Mouse (Mus musculus): Measurements from ENCODE around the gene Dnm3. TPM values are rescaled to one million over a fixed set of nuclear protein-coding genes. Genes with fewer than 3 reads are reported as not detected.

Gene Dnm3
- polyA plus RNA-seq, 1 experiment from 2014 or later, result 30.4 TPM

DNA sequence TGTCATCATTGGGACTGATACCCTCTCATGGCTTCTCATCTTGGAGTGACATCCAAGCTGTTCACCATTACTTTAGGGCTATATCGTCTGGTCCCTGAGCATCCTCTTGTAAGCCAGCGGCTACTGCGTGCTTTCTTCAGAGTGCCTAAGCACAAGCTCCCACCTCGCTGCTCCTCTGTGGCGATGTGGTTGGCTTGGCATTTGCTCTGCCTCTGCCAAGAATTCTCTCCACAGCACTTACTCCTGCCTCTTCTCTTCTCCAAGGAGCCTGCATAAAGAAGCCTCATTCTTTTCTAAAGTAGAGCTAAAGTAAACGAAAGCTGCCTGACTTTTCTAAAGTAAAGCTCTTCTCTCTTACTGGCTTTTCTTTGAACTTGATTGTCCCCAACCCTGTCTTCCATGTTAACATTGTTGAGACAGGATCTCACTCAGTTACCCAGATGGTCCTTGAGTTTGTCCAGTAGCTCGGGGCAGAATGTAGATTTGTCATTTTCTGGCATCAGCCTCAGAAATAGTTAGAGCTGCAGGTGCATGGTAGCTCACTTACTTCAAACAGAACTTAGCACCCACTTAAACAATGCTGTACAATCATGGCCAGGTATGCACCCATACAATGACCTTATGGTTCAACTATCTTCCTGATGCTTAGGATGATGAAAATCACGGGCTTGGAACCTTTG, 396.0 kb downstream of the Dnm3 start:
- H3K27me3 ChIP-seq, result no peaks in the 10 kb centered on the region
- no peak overlapping the region for H3K9ac ChIP-seq (replicated peaks)
- no peaks in the 10 kb centered on the region for H3K9me3 ChIP-seq
- H3K4me1 ChIP-seq, result no peaks in the 10 kb centered on the region
- no peak overlapping the region for H3K4me2 ChIP-seq (replicated peaks)
- no peak overlapping the region for H3K4me3 ChIP-seq
- H3K27ac ChIP-seq (replicated peaks), result no peak overlapping the region
- H3K36me3 ChIP-seq, result no peaks in the 10 kb centered on the region
- WGBS, result 88% methylated on average over 8 of the region's 8 CpGs
- ATAC-seq (replicated peaks), result no peak

GRCm38 (mm10) chr1:162079989-162080388, 397.8 kb downstream of the Dnm3 start:
- WGBS, result 95% methylated on average over 7 of the region's 7 CpGs
- Histone ChIP-seq H3K36me3 (no peaks in the 10 kb centered on the region), H3K27ac (replicated peaks) (no peak overlapping the region), H3K9ac (replicated peaks) (no peak overlapping the region), H3K4me2 (replicated peaks) (no peak overlapping the region), H3K27me3 (no peaks in the 10 kb centered on the region), H3K4me3 (no peak overlapping the region), H3K4me1 (no peaks in the 10 kb centered on the region), H3K9me3 (no peaks in the 10 kb centered on the region)
- ATAC-seq (replicated peaks), result no peak

DNA sequence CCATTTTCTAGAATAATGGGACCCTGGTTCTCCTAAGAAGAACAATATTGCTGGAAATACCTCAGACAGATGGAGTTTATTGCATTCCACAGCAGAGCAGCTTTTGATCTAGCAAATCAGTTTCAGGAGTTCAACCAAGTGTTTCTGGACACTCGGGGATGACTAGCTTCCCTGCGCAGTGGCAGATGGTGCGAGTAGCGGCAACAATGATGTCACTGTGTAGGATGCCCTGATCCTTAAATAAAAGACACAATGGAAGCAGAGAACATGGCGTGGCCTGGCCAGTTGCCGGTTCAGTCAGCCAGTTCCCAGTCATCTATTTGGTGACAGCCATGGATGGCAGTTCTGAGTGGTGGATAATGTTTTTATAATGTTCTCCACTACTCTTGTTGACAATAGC, 400.4 kb downstream of the Dnm3 start:
- no peaks in the 10 kb centered on the region for H3K27me3 ChIP-seq
- no peak overlapping the region for H3K9ac ChIP-seq (replicated peaks)
- H3K9me3 ChIP-seq, result no peaks in the 10 kb centered on the region
- no peak overlapping the region for H3K4me3 ChIP-seq
- H3K4me1 ChIP-seq, result no peaks in the 10 kb centered on the region
- H3K36me3 ChIP-seq, result no peaks in the 10 kb centered on the region
- no peak overlapping the region for H3K4me2 ChIP-seq (replicated peaks)
- WGBS, result 73% methylated on average over 6 of the region's 6 CpGs
- no peak overlapping the region for H3K27ac ChIP-seq (replicated peaks)
- ATAC-seq (replicated peaks), result no peak

DNA sequence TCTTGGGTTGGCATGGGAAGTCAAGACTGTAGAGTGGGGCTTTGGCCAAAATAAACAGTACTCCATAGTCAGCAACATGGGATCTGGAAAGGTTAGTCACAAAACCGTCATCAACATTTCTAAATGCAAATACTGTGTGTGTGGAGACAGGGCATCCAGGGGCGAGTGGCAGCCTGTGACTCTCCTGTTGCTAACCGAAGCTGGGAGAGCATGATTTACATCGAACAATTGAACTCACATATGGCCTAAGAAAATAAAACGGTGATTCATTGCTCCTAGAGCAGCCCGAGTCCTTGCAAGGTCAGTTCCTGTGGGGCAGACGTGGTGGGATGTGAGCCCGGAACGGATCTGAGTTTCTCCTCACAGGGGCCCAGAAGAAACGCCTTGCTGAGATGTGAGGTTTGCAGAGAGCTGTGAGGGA, 401.2 kb downstream of the Dnm3 start:
- H3K4me2 ChIP-seq (replicated peaks), result no peak overlapping the region
- H3K36me3 ChIP-seq, result no peaks in the 10 kb centered on the region
- 82% methylated on average over 10 of the region's 10 CpGs for WGBS
- no peak overlapping the region for H3K9ac ChIP-seq (replicated peaks)
- no peaks in the 10 kb centered on the region for H3K27me3 ChIP-seq
- H3K4me1 ChIP-seq, result no peaks in the 10 kb centered on the region
- H3K27ac ChIP-seq (replicated peaks), result no peak overlapping the region
- no peak for ATAC-seq (replicated peaks)
- H3K9me3 ChIP-seq, result no peaks in the 10 kb centered on the region
- no peak overlapping the region for H3K4me3 ChIP-seq

DNA sequence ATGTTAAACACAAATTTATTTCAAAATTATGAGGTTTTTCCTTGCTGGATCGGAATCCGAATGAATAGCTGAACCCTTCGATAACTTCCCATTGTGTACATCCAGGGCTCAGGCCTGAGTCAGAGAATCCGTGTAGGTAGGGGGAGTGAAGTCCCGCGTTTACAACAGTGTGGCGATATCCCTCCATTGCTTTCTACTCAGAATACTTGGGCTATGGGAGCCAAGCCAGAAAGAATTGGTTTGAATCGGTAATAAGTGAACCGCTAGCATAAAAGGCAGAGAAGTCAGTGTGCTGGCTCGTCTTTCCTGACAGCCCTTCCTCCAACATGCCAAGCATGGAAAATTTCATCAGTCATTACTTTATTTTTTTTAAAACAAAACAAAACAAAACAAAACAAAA, 402.0 kb downstream of the Dnm3 start:
- no peak overlapping the region for H3K27ac ChIP-seq (replicated peaks)
- no peak overlapping the region for H3K9ac ChIP-seq (replicated peaks)
- H3K4me3 ChIP-seq, result no peak overlapping the region
- ATAC-seq (replicated peaks), result no peak
- no peaks in the 10 kb centered on the region for H3K36me3 ChIP-seq
- WGBS, result 64% methylated on average over 10 of the region's 10 CpGs
- no peaks in the 10 kb centered on the region for H3K9me3 ChIP-seq
- no peaks in the 10 kb centered on the region for H3K4me1 ChIP-seq
- H3K27me3 ChIP-seq, result no peaks in the 10 kb centered on the region
- H3K4me2 ChIP-seq (replicated peaks), result no peak overlapping the region

DNA sequence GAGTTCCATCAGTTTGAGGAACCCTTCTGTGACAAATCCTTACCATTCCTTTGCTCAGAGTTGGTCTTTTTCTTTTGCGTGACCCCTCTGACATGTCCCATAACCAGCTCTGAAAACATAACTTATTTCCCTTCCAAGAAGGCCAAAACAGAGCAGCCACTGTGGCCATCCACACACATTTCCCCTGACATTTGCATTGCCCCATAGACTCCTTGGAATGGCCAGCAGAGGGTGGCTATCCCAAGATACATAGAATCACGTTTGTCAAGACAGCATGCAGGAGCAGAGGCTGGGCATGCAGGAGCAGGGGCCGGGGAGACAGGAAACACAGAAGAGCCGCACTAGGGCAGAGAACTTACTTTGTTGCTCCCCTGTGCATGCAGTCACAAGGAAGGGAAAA, 402.4 kb downstream of the Dnm3 start:
- Histone ChIP-seq H3K9ac (replicated peaks) (no peak overlapping the region), H3K9me3 (no peaks in the 10 kb centered on the region), H3K4me3 (no peak overlapping the region), H3K4me1 (no peaks in the 10 kb centered on the region), H3K4me2 (replicated peaks) (no peak overlapping the region), H3K27ac (replicated peaks) (no peak overlapping the region), H3K36me3 (no peaks in the 10 kb centered on the region), H3K27me3 (no peaks in the 10 kb centered on the region)
- 75% methylated on average over 4 of the region's 4 CpGs for WGBS
- no peak for ATAC-seq (replicated peaks)

DNA sequence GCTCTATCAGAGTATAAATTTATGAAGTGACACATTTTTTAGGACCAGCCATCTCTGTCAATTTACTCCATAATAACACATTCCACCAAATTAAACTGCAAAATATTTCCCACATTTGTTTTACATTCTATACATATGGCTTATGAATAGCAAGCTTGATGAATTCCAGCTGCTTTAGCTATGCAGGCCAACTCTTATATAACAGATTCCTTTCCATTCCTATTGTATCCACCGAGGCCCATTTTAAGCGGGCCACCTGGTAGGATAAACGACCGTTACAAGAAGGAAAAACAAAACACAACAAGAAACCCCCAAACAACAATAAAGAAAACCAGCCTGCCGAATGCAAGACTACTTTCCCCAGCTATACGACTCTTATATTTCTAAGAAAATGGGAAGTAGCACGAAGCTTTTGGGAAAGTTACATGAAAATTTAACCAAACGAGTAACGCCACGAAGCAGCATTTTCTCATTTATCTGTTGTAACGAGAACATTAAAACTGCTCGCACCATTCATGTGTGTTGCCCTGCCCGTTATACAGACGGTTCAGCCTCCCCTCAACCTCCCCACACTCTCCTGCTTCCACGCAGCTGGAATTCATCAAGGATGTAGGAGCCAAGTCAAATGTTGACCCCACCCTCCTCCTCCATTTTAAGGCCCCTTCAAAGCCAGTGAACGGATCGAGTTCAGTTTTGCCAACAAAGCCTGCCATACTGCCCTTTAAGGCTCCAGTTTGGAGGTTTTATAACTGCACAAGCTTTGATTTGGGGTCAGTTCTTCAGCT, 403.0 kb downstream of the Dnm3 start:
- Histone ChIP-seq H3K27ac (replicated peaks) (no peak overlapping the region), H3K9ac (replicated peaks) (no peak overlapping the region), H3K4me3 (no peak overlapping the region), H3K36me3 (no peaks in the 10 kb centered on the region), H3K4me1 (no peaks in the 10 kb centered on the region), H3K27me3 (no peaks in the 10 kb centered on the region), H3K4me2 (replicated peaks) (no peak overlapping the region), H3K9me3 (no peaks in the 10 kb centered on the region)
- no peak for ATAC-seq (replicated peaks)
- 50% methylated on average over 17 of the region's 17 CpGs for WGBS

- no peak overlapping the region for H3K4me3 ChIP-seq
- no peaks in the 10 kb centered on the region for H3K9me3 ChIP-seq
- no peaks in the 10 kb centered on the region for H3K36me3 ChIP-seq
- no peaks in the 10 kb centered on the region for H3K27me3 ChIP-seq
- H3K27ac ChIP-seq (replicated peaks), result no peak overlapping the region
- H3K4me1 ChIP-seq, result no peaks in the 10 kb centered on the region
- 84% methylated on average over 7 of the region's 7 CpGs for WGBS
- ATAC-seq (replicated peaks), result no peak
- H3K4me2 ChIP-seq (replicated peaks), result no peak overlapping the region
- no peak overlapping the region for H3K9ac ChIP-seq (replicated peaks)
Observed at GRCm38 (mm10) chr1:162072917-162073578, 404.8 kb downstream of the Dnm3 start.

DNA sequence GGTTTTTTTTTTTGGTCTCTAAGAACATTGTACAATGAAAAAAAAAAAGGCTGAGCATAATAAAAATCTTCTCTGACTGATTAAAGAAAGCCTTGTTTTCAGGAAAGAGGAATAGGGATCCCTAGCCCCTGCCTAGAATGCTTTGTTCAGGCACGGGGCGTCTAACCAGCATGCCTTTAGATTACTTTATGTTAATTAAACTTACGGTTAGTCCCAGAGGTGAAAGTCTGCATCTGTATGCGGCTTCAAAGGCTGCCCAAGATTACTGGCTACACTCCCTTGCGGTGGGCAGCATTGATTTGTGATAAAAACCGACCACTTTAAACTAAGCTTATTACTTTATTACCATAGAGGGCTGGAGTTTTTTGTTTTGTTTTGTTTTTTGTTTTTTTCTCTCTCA, 424.2 kb downstream of the Dnm3 start:
- 6% methylated on average over 6 of the region's 6 CpGs for WGBS
- no peak overlapping the region for H3K4me3 ChIP-seq
- H3K27ac ChIP-seq (replicated peaks), result no peak overlapping the region
- ATAC-seq (replicated peaks), result no peak
- H3K4me1 ChIP-seq, result peaks cover 11% of the 10 kb centered on the region
- no peaks in the 10 kb centered on the region for H3K27me3 ChIP-seq
- H3K36me3 ChIP-seq, result no peaks in the 10 kb centered on the region
- H3K4me2 ChIP-seq (replicated peaks), result peak overlapping the region; percentile 10
- no peaks in the 10 kb centered on the region for H3K9me3 ChIP-seq
- H3K9ac ChIP-seq (replicated peaks), result no peak overlapping the region

DNA sequence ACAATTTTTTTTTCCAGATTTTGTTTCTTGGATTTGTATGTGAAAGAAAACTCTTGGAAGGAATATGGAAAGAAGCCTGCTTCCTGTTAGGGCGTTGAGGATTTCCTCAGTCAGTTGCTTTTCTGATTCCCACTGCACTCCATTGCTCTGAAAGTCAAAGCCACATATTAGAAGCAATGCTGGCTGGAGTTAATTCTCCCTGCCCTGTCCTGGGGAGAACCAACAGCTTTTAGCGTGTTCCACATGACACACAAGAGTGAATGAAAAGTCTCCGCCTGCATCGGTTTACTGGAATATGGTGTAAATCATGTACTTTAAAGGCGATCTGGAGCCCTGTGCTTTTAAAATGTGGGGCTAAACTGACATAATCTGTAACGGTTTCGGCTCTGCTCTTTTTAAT, 424.6 kb downstream of the Dnm3 start:
- H3K9ac ChIP-seq (replicated peaks), result no peak overlapping the region
- WGBS, result 14% methylated on average over 7 of the region's 7 CpGs
- no peak for ATAC-seq (replicated peaks)

GRCm38 (mm10) chr1:162052755-162053154, 425.1 kb downstream of the Dnm3 start:
- Histone ChIP-seq H3K4me1 (peaks cover 11% of the 10 kb centered on the region), H3K27ac (replicated peaks) (peak overlapping the region; percentile 37; the same call in 1 of the 2 replicates), H3K9me3 (no peaks in the 10 kb centered on the region), H3K4me2 (replicated peaks) (no peak overlapping the region), H3K4me3 (no peak overlapping the region), H3K27me3 (no peaks in the 10 kb centered on the region), H3K36me3 (no peaks in the 10 kb centered on the region), H3K9ac (replicated peaks) (no peak overlapping the region)
- WGBS, result 57% methylated on average over 6 of the region's 6 CpGs
- 0 out of 2 replicates have a peak, but pooled peaks have one; percentile 31 for ATAC-seq (replicated peaks)

More for the DNA sequence above, 424.6 kb downstream of the Dnm3 start:
- Histone ChIP-seq H3K9me3 (no peaks in the 10 kb centered on the region), H3K27me3 (no peaks in the 10 kb centered on the region), H3K36me3 (no peaks in the 10 kb centered on the region), H3K4me1 (peaks cover 11% of the 10 kb centered on the region), H3K4me2 (replicated peaks) (peak overlapping the region; percentile 10; the same call in 1 of the 2 replicates), H3K27ac (replicated peaks) (0 out of 2 replicates have a peak overlapping the region, but pooled peaks have one; percentile 37), H3K4me3 (no peak overlapping the region)

GRCm38 (mm10) chr1:162052138-162052537, 425.7 kb downstream of the Dnm3 start:
- no peak overlapping the region for H3K4me2 ChIP-seq (replicated peaks)
- H3K4me3 ChIP-seq, result no peak overlapping the region
- WGBS, result 51% methylated on average over 7 of the region's 7 CpGs
- no peaks in the 10 kb centered on the region for H3K36me3 ChIP-seq
- H3K9me3 ChIP-seq, result no peaks in the 10 kb centered on the region
- no peaks in the 10 kb centered on the region for H3K27me3 ChIP-seq
- peaks cover 11% of the 10 kb centered on the region for H3K4me1 ChIP-seq
- no peak overlapping the region for H3K9ac ChIP-seq (replicated peaks)
- H3K27ac ChIP-seq (replicated peaks), result no peak overlapping the region
- ATAC-seq (replicated peaks), result peak; percentile 71
